Mouse (Mus musculus): Measurements from ENCODE around the gene Fcgr4.
"Not testable (repeated sequence)": the region's sequence is repeated elsewhere in the genome, so short reads cannot be mapped to it uniquely, and the experiment has no call there.

Gene Fcgr4

GRCm38 (mm10) chr1:171057253-171057652, 38.5 kb downstream of the Fcgr4 start:
- no peak for DNase-seq

GRCm38 (mm10) chr1:171059203-171059602, 40.5 kb downstream of the Fcgr4 start:
- no peak for DNase-seq

GRCm38 (mm10) chr1:171060392-171060791, 41.7 kb downstream of the Fcgr4 start:
- no peak for DNase-seq

GRCm38 (mm10) chr1:171061566-171061965, 42.8 kb downstream of the Fcgr4 start:
- no peak for DNase-seq

- DNase-seq = peak; percentile 50 to 63
These were observed 45.1 kb downstream of the Fcgr4 start for GRCm38 (mm10) chr1:171063569-171064490.

GRCm38 (mm10) chr1:171064491-171065242, 45.9 kb downstream of the Fcgr4 start, which contains the start of gene Fcgr3:
Fcgr3 (minus strand) TSS chr1:171064935.
- peak; percentile 85 to 92 for DNase-seq

- peak; percentile 78 to 84 for DNase-seq
These were observed 46.5 kb downstream of the Fcgr4 start for GRCm38 (mm10) chr1:171065243-171065587.

GRCm38 (mm10) chr1:171065768-171066167, 47.0 kb downstream of the Fcgr4 start:
- peak; percentile 45 to 67 for DNase-seq

GRCm38 (mm10) chr1:171066583-171066982, 47.9 kb downstream of the Fcgr4 start:
- peak in 1 of 2 experiments; percentile 8 for DNase-seq

- not testable (repeated sequence) for DNase-seq
These were observed 49.2 kb downstream of the Fcgr4 start for GRCm38 (mm10) chr1:171067928-171068327.

- peak; percentile 22 to 35 for DNase-seq
These were observed 50.8 kb downstream of the Fcgr4 start for GRCm38 (mm10) chr1:171069508-171069907.

GRCm38 (mm10) chr1:171070879-171071278, 52.2 kb downstream of the Fcgr4 start:
- DNase-seq = not testable (repeated sequence)

GRCm38 (mm10) chr1:171071726-171072125, 53.0 kb downstream of the Fcgr4 start:
- DNase-seq = not testable (repeated sequence)

- not testable (repeated sequence) for DNase-seq
These were observed 53.5 kb downstream of the Fcgr4 start for GRCm38 (mm10) chr1:171072217-171072616.

- DNase-seq = peak in 1 of 2 experiments; percentile 35
These were observed 55.6 kb downstream of the Fcgr4 start for GRCm38 (mm10) chr1:171074283-171074682.

- not testable (repeated sequence) for DNase-seq
These were observed 57.5 kb downstream of the Fcgr4 start for GRCm38 (mm10) chr1:171076176-171076575.

GRCm38 (mm10) chr1:171077192-171077591, 58.5 kb downstream of the Fcgr4 start:
- DNase-seq = not testable (repeated sequence)

GRCm38 (mm10) chr1:171077955-171078354, 59.2 kb downstream of the Fcgr4 start:
- peak; percentile 53 to 64 for DNase-seq

GRCm38 (mm10) chr1:171078419-171078818, 59.7 kb downstream of the Fcgr4 start:
- not testable (repeated sequence) for DNase-seq

GRCm38 (mm10) chr1:171079345-171079744, 60.6 kb downstream of the Fcgr4 start:
- not testable (repeated sequence) for DNase-seq

All from kidney, postnatal 4 days (tissue).